Mouse (Mus musculus) kidney, postnatal 36 days (tissue): ENCODE measurements at regions not wholly inside any gene's neighbourhood (a gene's known extent, or its start where the extent isn't known, plus 50 kb on each side); places are given as distances from the start of the nearest gene placed in this dataset.
A peak's percentile ranks its signal among the peaks of the same experiment; 100 is the strongest.

Experiments
- DNase-seq, 2 experiments: peaks; one replicate each; pipeline ENCODE4 v3.0.0; 2021 to 2022; ENCODE audit warnings: mixed read lengths in 2 of 2

DNA sequence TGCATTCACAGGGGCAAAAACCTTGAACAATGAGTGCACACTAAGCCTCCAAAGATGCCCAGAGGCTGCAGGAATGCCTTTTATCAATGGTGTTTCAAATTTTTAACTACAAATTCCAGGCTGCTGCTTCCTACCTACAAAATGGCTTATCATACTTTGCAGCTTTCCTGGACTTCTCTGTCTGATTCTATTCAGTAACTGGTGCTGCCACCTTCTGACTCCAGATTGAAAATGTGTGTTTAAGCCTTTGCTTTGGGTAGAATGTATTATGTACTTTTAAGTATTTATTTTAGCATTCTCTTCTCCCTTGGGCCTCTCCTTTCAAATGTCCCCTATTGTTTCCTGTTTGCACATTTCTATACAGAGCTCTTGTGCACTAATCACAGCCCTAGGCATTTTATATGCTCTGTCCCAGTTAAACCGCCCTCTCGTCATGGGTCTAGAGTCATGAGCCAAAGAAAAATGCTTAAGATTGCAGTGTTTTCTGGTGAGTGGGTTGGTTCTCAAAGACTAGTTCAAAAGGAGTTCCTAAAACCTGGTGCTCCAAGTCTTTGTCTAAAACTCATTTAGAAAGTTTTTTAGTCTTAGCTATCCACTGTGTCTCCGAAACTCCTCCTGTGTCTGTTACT is 472.3 kb upstream of the Dpp10 start:
- DNase-seq, result peak in 1 of 2 experiments; percentile 2

- no peak for DNase-seq
Measured at GRCm38 (mm10) chr1:124510492-124510891, 465.1 kb upstream of the Dpp10 start.

DNA sequence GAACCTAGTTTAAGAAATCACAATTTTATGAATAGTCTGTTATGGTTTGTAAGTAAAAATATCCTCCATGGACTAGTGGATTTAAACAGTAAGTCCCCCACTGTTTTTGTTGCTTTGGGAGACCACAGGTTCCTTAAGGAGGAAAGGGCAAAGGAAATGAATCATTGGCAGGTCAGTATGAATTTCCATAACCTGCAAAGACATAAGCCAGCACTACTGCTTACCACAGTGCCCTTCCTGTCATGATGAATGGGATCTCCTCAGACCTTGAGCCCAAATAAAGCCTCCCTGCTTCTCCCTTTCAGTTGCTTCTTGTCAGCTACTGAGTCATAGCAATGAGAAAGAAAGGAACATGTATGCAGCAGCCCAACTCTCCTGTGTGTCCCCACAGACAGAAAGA is 443.1 kb upstream of the Dpp10 start:
- DNase-seq, result no peak

- DNase-seq, result no peak
Measured at GRCm38 (mm10) chr1:124487965-124488364, 442.6 kb upstream of the Dpp10 start.

GRCm38 (mm10) chr1:124450128-124450527 is 404.8 kb upstream of the Dpp10 start:
- peak; percentile 13 to 64 for DNase-seq

- DNase-seq, result no peak
Measured at GRCm38 (mm10) chr1:124439526-124439925, 394.2 kb upstream of the Dpp10 start.

- no peak for DNase-seq
Measured at GRCm38 (mm10) chr1:124435850-124436249, 390.5 kb upstream of the Dpp10 start.

- DNase-seq, result no peak
Measured at GRCm38 (mm10) chr1:124429583-124429982, 384.2 kb upstream of the Dpp10 start.

DNA sequence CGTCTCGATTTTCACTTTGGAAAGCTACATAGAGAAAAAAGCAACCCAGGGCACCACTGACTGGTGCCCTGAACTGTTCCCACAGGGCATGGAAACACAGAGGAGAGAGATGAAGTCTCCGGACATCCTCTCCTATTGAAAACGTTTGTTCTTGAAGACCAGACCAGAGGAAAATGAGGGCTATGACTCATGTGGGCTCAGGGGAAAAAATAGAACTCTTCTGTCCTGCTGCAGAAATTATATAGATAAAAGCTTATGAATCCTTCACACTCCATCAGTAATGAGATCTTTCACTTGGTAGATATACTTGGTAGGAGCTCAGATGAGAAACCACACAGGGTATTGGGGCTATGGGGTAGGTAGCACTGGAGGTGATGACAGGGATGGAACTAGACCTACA is 371.4 kb upstream of the Dpp10 start:
- no peak for DNase-seq

GRCm38 (mm10) chr1:124410236-124410635 is 364.9 kb upstream of the Dpp10 start:
- no peak for DNase-seq

GRCm38 (mm10) chr1:124409781-124410180 is 364.4 kb upstream of the Dpp10 start:
- DNase-seq, result no peak

DNA sequence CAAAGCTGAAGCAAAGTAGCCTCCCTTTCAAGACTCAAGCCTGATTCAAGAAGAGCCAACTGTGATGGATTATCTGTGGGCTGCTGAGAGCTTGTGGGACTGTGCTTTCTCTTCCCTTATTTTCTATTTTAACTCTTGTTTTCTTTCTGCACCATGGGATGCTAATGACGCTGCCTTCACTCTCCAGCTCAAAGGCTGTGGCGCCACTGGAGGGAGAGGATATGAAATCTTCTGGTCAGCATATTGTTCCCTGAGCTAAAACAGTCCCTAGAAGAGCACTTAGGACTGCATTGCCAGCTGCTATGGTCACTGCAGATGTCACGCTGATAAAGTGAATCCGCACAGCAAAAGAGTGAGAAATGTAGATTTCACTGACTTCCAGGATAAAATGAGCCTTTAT is 324.2 kb upstream of the Dpp10 start:
- DNase-seq, result no peak

- DNase-seq, result peak; percentile 45 to 63
Measured at GRCm38 (mm10) chr1:124348491-124348890, 303.1 kb upstream of the Dpp10 start.

DNA sequence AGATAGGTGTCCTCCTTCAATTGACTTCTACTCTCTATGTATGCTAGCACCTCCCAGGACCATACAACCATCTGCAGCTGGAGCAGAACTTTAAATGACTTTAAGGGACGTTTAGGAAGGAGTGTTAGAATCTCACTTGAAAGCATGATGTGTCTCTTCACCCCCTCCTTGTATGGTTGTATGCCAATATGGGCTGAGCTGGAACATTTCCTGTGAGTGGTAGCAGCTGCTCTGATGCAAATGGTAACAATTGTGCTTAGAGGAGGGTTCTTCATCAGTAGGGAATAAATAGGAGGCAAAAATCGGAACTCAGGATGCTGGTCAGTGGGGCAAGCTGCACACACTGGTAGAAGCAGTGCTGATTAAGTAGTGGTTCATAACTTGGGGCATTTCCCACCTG is 294.1 kb upstream of the Dpp10 start:
- no peak for DNase-seq

GRCm38 (mm10) chr1:124338648-124339047 is 293.3 kb upstream of the Dpp10 start:
- no peak for DNase-seq

GRCm38 (mm10) chr1:124332294-124332693 is 286.9 kb upstream of the Dpp10 start:
- no peak for DNase-seq
